Mouse (Mus musculus) heart, postnatal 0 days (tissue): ENCODE measurements at regions not wholly inside any gene's neighbourhood (a gene's known extent, or its start where the extent isn't known, plus 50 kb on each side); places are given as distances from the start of the nearest gene placed in this dataset.

Experiments used
- CTCF ChIP-seq: IDR thresholded peaks from 2 replicates; pipeline ENCODE4 v1.5.1; 2016; ENCODE audit warnings: antibody characterized with exemption, control low read depth, low read depth
- EP300 ChIP-seq: IDR thresholded peaks from 2 replicates; pipeline ENCODE4 v1.6.1; 2016; ENCODE audit warnings: antibody characterized with exemption, low read depth

- TF ChIP-seq EP300 = no peak
- no peak for TF ChIP-seq CTCF
Measured at GRCm38 (mm10) chr1:73792311-73792710, 331.9 kb downstream of the Tns1 start.
